Mouse (Mus musculus) CH12F3 (cell line): ENCODE data around the gene Mcm9.

Source experiments
- in situ Hi-C: fragments of 300-500 bp; cut with MboI; formaldehyde crosslinking; loops from 2 replicates; pipeline ENCODE4 v1.14.3; 2020; ENCODE audit warnings: low sequenced_read_pairs

The Mcm9 gene

DNA sequence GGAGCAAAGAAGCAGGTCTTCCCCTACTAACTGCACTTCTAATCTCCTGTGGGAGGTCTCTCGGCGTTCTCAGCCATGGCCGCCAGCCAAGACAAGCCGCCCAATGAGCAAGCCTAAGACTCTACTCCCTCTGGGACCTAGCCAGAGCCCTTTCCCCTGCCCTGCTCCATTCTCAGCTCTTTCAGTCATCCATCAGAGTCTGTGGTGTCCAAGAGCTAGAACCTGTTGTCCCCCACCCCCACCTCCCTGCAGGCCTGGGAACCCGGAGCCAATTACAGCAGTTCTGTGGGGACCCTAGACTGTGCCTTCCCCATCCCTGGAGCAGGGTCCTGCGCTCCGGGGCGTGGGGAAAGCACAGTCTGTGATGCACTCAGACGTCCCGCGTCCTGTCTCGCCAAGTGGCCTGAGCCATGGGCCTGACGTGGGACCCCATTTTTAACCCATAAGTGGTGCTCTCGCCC is 49.6 kb downstream of the Mcm9 start:
- in situ Hi-C loops: no loop called here

DNA sequence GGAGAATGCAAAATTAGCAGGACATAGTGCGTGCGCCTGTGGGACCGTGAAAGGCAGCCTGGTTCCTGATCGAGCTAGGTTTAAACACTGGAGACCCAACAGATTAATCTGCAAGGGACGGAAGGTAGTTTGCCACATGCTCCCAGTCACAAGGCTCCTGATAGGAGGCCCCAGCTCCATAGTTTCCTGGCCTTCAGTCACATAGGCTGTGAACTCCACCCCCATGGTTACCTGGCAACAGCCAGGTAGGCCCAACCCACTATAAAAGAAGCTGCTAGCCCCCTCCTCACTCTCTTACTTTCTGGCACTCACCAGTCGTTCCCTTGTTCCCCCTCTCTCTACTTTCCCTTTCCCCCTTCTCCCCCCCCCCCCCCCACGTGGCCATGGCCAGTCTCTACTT is 50.1 kb downstream of the Mcm9 start:
- in situ Hi-C loops: no loop called here

DNA sequence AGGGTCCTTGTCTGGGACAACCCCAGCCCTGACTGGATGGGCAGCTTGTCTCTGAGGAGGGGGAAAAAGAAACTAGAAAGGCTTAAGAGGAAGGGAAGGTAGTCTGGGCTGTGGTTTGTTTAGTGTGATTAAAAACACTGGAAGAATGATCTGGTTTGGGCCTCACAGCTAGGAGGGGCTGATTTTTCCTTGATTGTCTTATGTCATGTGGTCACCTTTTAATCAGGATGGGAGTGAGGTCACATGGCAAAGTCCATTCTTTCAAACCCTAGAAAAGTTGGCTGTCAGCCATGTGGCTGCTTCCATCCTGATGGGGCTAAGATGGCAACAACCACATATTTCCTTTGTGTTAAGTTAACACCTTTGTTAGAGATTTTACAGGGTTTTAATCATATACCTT is 61.7 kb downstream of the Mcm9 start:
- in situ Hi-C loops: no loop called here

DNA sequence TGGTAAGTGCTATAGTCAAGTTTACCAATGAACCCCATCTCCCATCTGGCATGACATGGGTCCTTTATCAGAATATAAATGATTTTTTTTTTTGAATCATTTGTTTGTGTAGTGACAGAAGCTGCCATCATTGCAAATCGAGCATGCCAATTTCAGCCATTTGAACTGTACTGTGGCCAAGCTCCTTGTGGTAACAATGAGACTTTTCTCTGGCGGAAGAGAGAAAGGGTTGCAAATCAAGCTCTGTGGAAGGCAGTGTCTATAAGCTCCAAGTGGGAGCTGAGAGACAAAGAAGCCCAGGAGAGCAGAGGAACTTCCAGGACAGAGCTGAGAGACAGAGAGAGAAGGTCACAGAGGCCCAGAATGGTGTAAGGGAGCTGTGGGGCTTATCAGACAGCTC is 64.7 kb downstream of the Mcm9 start:
- in situ Hi-C loops: no loop called here

DNA sequence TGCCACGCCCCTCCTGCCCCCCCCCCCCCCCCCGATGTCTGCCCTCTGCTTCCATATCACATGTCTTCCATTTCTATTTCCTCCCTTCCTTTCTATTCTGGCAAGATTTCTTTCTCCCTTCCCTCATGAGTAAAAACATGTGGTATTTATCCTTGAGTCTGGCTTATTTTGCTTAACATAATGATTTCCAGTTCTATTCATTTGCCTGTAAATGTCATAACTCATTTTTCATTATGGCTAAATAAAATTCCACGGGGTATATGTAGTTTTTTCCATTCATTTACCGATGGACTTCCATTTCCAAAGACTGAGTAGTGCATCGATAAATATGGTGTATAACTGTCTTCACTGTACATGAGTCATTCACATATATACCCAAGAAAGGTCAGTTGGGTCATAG is 68.2 kb downstream of the Mcm9 start:
- in situ Hi-C loops: no loop called here

DNA sequence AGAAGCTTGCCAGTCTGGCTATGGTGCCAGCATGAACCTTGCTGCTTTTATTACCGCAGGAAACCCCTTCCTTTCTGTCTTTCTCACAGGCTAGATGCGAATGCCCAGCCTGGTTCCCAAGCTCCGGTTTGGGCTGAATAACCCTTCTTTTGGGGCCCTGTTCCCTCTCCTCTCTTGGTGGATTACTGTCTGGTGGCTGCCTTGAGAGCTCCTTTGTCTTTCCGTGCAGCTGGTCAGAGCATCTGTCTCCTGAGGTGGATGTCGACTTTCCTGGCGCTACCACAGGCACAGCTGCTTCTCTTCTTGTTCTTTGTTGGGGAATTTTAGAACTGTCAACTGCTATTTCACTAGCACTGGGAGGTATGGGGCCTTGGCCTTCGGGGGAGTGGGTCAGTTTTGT is 92.6 kb downstream of the Mcm9 start:
- in situ Hi-C loops: no loop called here

DNA sequence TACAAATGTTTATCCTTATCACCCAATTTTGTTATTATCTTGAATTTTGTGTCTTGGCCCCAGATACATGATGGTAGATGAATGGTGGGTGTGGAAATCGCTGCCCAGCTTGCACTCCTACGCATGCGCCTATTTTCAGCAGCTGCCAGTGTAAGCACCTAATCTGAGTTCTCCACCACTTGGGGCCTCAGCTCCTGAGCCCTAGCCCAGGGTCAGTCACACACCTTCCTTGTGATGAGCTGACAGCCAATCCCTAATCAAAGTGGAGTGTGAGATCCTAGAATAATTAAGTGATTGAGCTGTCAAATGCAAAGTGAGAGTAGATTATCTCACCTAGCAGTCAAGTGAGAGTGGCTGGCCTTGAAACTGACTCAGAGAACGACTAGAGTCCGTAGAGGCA is 97.9 kb downstream of the Mcm9 start:
- in situ Hi-C loops: no loop called here

DNA sequence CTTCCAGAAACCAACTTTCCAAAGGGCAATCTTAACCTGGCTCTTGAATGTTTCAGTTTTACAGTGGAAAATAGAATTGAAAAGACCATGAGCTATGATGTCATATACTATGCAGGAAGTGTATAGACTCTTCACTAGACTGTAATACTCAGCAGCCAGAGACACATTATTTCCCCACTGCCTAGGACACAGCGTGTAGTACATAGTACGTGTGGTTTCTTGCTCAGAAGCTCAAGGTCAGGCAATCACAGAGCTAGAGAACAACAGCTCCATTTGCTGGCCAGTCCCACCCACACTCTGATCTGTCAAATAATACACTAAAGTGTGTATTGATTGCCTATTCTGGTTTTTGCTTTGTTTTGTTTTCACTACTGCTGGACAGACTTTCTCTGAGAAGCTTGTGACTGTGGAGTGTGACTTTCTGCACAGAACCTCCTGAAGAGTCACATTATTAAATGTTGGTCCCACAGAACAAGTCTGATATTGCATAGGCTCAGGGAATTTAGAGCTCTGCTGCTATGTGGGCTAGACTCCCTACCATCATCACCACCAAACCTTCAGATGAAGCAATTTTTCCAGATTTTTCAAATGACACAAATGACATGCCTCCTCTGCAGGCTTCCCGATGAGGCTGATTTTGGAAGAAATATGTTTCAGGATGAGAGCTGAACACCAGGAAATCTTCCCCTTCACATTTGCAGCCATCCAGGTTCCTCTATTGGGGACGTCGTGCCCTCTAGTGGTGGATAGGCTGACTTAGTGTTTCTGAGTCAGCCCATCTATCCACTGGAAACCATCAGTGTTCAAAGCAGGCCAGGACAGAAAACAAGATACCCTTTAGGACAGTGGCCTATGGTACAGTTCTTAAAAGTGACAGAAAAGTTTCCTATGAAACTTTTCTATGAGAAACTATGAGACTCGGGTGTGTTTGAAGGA is 102.1 kb downstream of the Mcm9 start:
- in situ Hi-C loops: loop anchor here (5.0 kb wide), 1 partner anchor 181 kb away; no protein-coding TSS in a partner anchor

DNA sequence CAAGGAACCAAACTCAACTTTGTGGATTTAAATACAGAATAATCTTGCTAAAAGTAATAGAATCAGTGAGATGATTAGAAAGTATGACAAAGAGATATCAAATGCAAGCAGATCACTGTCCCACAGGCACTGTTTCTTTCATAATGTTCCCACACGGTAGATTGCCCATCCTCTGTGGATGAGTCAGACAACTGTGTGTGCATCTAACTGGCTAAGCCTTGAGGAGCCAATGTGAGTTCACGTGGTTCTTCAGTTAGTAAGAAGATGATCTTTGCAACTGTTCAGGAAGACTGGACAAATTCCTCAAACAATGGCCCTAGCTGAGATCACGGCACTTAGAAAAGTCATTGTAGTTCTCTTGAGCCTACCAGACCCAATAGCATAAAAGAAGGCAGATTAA is 102.9 kb downstream of the Mcm9 start:
- in situ Hi-C loops: loop anchor here (5.0 kb wide), 1 partner anchor 180 kb away; no protein-coding TSS in a partner anchor

DNA sequence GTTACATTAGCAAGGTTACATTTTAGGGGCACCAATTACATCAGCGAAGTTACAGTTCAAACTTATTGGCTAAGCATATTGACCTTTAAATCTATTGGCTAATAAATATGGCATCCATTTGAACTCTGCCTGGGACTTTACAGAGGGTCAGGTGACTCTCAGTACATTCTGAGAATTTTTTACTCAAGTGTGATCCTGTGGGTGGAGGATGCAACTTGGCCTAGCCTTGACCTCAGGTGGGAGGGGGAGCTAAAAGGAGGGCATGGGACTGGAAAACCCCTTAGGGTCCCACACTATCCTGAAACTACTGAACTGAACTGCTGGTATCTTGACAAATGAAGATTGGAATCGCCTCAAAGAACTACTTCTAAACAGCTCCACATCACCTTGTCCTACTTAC is 103.9 kb downstream of the Mcm9 start:
- in situ Hi-C loops: loop anchor here (5.0 kb wide), 1 partner anchor 179 kb away; no protein-coding TSS in a partner anchor

DNA sequence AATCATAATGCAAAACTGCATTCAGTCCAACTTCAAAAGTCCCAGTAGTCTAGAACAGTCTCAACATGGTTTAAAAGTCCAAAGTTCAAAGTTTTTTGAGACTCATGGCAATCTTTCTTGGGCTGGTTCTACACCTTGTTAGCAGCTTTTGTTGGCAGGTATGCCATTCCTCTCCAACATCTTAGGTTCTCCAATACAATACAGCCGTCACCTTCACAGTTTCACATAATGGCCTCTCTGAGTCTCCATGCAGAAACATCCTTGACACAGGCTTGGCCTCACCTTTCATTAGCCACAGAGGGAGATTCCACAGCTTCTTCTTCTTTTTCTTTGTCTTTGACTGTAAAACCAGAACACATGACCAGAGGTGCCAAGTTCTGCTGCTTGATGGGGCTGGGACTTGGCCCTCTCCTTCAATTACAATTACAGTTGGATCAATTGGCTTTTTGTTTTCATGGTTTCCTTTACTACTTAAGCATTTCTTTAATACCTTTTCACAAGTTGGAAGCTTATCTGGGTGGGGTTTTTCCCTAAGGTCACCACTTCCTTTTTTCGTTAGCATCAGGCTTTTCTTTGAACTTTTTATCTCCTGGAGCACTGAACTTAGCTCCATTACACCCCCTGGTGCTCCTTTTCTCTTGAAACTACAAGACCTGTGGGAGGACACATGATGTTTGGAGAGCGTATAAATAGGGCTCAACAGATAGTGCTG is 104.8 kb downstream of the Mcm9 start:
- in situ Hi-C loops: loop anchor here (5.0 kb wide), 1 partner anchor 178 kb away; no protein-coding TSS in a partner anchor

DNA sequence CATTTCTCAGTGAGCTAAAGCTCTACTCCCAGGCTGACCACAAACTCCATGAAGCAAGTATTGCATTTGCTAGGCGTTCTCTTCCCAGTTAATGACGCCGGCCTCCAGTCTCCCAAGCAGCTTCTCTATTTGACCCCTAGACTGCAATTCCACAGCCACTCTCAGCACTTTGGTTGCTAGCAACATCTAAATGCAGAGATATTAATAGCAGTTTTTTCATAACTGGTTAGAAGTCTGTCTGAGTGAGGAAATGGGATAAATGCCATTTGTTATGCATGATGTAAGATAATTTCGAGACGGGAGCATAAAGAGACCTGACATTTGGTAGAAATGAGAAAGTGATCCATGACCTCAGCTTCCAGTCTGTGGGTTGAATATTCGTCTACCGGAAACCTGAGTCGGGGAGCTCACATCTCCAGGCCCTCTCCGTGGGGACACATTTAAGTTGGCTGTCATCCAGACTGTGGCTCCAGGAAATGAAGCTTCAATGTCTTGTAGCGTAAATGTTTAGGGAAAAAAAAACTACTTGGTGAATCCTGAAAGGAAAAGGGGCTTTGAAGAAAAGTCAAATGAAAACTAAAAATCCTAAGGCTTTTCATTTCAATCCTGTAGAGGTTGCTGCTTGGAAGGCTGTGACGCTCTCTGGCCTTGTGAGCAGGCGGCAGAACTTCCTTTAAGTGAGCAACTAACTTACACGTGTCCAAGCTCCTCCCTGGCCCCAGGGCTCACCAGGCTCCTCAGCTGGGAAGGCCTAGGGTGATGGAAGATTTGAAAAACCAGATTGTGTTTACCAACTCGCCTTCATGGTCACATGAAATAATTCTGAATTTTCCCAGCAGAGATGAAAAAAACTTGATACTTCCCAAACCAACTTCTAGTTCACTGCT is 110.9 kb downstream of the Mcm9 start:
- in situ Hi-C loops: no loop called here

DNA sequence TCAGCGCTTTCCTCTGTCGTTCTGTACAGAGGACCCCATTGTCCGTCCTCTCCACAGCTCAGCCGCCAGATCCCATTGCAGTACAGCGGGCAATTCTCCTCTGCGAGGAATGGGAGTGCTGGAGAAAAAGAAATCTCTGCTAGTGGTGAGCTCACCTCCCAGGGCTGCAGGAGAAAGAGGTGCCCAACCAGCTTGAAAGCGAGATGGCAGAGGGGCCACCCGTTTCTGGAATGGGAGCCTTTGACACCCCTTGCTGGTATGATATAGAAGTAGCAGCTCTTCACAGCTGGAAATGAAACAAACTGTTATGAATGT is 111.7 kb downstream of the Mcm9 start:
- in situ Hi-C loops: no loop called here

DNA sequence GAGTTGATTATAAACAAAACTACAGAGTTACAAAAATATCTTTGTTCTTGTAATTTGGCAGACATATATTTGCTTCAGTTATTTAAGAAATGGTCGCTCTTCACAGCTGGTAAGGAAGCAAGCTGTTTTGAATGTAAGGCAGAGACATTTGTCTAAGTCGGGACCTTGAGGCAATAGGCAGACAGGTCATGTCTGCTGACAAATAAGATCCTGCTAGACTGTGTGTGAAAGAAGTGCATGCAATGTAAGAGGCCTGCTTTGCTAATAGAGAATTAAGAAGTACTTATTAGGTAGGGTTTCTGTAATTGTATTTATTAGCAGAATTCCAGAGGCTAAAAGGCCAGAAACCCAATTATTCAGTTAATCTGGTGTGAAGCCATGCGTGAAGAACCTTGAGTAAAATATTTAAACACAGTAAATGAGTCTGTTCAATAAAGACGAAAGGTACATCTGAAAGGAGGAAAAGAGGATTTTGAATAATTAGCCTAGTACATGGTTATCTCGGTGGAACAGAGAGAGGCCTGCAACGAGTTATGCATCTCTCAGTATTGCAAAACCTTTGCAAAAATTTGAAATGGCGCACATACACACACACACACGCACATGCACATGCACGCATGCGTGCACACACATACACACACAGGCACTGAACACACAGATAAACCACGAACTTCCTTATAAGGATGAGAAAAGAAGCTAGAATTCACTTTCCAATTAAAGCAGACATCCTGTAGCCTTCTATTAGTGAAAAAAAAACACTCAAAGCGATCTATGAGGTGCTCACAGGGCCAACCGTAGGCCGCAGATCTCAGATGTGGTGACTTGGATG is 112.3 kb downstream of the Mcm9 start:
- in situ Hi-C loops: no loop called here

DNA sequence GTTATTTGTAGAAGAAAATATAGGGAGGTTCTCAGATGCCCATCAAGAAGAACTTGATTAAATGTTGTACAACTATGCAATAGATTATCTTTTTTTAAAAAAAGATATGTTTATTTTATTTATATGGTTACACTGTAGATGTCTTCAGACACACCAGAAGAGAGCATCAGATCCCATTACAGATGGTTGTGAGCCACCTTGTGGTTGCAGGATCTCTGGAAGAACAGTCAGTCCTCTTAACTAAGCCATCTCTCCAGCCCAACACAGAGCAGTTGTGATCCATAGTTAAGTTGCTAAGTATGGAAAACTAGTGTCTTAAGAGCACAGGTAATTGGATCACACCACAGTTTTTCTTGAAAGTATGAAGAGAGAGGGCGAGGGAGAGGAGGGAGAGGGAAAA is 117.7 kb downstream of the Mcm9 start:
- in situ Hi-C loops: no loop called here

DNA sequence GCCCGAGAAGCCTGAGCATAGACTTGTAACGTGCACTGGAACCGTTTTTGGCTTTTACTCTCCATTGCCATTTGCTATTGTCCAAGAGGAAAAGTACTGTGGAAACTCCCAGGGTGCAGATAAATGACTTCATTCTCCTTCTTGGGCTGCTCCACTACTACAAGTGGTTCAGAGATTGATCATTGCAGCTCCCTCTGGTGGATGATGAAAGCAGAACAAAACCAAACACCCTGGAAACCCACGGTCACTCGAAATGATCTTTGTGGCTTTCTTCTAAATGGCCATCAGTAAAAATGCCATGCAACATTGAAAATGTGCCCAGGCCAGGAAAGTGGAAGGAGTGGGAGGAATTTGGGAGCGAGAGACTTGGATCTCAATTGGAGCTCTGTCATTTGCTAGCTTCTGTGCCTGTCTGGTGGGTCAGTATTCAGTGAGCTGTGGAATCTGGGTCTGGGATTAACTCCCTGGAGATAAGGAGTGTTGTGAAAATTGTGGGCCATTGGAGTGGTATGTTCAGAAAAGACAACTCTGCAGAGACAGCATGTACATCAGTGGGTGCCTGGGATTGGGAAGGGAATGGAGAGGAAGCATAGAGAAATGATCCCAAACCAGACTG is 121.0 kb downstream of the Mcm9 start:
- in situ Hi-C loops: no loop called here

DNA sequence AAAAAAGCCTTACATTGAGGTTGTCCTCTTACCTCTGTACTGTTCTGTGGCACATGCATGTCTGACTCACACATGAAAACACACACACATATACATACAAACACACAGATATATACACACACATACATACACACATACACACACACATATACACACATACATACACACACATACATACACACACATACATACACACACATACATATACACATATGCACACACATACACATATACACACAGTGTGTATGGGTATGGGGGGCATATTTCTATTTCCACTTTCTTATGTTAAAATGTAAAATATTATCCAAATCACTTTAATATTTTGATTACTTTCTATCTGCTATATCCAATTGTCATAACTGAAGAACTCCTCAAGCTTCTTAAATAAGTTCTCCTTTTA is 121.6 kb downstream of the Mcm9 start:
- in situ Hi-C loops: no loop called here

DNA sequence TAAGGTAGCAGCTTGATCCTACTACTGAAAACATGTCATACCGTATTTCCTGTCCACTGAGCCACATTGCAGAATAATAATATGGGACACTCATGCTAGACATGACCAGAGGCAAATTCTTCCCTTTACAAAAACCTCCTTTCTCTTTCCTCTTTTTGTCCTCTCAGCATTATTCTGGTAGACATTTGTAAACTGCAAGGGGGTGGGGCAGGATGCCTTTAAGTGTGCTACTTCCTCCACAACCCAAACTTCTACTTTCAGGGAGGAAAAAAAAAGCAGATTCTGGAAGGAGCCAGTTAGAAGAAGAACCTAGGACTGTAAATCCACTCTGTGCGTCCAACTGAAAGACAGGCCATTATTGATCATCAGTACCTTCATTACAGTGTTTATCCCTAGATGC is 124.7 kb downstream of the Mcm9 start:
- in situ Hi-C loops: no loop called here

DNA sequence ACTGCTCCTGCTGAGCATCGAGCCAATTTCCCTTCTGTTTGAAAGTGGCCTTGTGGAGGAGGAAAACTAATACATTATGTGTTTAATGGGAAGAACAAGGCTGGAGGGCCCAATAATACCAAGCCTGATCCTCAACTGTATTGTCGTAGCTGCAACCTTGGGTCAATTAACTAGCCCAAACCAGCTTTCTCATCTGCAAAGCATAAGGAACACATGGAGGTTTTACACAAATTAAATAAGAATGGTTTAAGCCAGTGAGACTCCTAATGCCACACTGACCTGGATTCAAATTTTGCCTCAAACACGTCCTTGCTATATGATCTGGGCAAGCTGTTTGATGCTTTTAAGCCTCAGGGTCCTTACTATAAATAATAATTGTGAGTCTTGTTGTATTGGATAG is 125.2 kb downstream of the Mcm9 start:
- in situ Hi-C loops: no loop called here
